Mouse (Mus musculus) liver, embryonic 14.5 days (tissue): ENCODE results near the gene Trip12. TPM values are rescaled to one million over a fixed set of nuclear protein-coding genes. Genes with fewer than 3 reads are reported as not detected.

Experiments
- ATAC-seq: fragments of 200-750 bp; cut with Nextera tagmentation; 2 replicates; pipeline ENCODE4 v1.8.0; 2017; ENCODE audit warnings: moderate number of reproducible peaks, mild to moderate bottlenecking, moderate library complexity; ENCODE audit not compliant: insufficient read depth
- DNase-seq, 3 experiments: peaks; one replicate each; pipeline ENCODE4 v3.0.0-alpha.2; 2012 to 2013; ENCODE audit warnings: low read depth in 3 of 3, low spot score in 3 of 3
- H3K27ac ChIP-seq: fragments of 300-500 bp; sonication (generic); 2 replicates; pipeline ENCODE4 v1.5.1; 2014; ENCODE audit warnings: moderate library complexity, mild to moderate bottlenecking, control low read depth, inconsistent platforms
- H3K27me3 ChIP-seq: fragments of 300-500 bp; sonication (generic); 2 replicates; pipeline ENCODE4 v1.6.1; 2014; ENCODE audit warnings: mild to moderate bottlenecking, low read length, moderate library complexity; ENCODE audit not compliant: control insufficient read depth, insufficient read depth
- H3K36me3 ChIP-seq: fragments of 300-500 bp; sonication (generic); replicated peaks from 2 replicates; pipeline ENCODE4 v1.6.1; 2014; ENCODE audit warnings: low read depth; ENCODE audit not compliant: control insufficient read depth, insufficient read depth
- H3K4me1 ChIP-seq, 2 experiments: fragments of 200-500 bp in 1 of 2; fragments of 300-500 bp in 1 of 2; sonication (generic) in 1 of 2; replicated peaks; 2 replicates each; pipeline ENCODE4 v1.6.1; 2012 to 2014; ENCODE audit warnings: antibody characterized with exemption in 1 of 2, inconsistent platforms in 1 of 2, low read length in 1 of 2; ENCODE audit not compliant: control insufficient read depth in 2 of 2, insufficient read depth in 2 of 2
- H3K4me2 ChIP-seq: fragments of 300-500 bp; sonication (generic); 2 replicates; pipeline ENCODE4 v1.6.1; 2014; ENCODE audit warnings: low read depth, mild to moderate bottlenecking, control low read depth, moderate library complexity
- H3K4me3 ChIP-seq, 2 experiments: fragments of 200-500 bp in 1 of 2; fragments of 300-500 bp in 1 of 2; sonication (generic) in 1 of 2; 2 replicates each; pipeline ENCODE4 v1.5.1; 2012 to 2014; ENCODE audit warnings: low read depth in 2 of 2, low read length in 2 of 2, mild to moderate bottlenecking in 2 of 2, control low read depth in 1 of 2, inconsistent platforms in 1 of 2, moderate library complexity in 1 of 2; ENCODE audit not compliant: insufficient read depth in 1 of 2
- H3K9ac ChIP-seq: fragments of 300-500 bp; sonication (generic); replicated peaks from 2 replicates; pipeline ENCODE4 v1.6.1; 2014; ENCODE audit warnings: mild to moderate bottlenecking, control low read depth, moderate library complexity
- H3K9me3 ChIP-seq: fragments of 300-500 bp; sonication (generic); 2 replicates; pipeline ENCODE4 v1.6.1; 2016; ENCODE audit warnings: low read length, mixed read lengths; ENCODE audit not compliant: control insufficient read depth
- CTCF ChIP-seq: IDR thresholded peaks from 2 replicates; pipeline ENCODE4 v1.5.1; 2016; ENCODE audit warnings: antibody characterized with exemption, low read depth, control low read depth
- EP300 ChIP-seq: IDR thresholded peaks from 2 replicates; pipeline ENCODE4 v1.6.1; 2016; ENCODE audit warnings: antibody characterized with exemption, low read depth
- WGBS: fragments of 180-500 bp; shearing (Covaris S2); extraction: QIAGEN DNeasy Blood & Tissue Kit; methylation state at CpG from one replicate; pipeline ENCODE4 v1.1.7; 2014; ENCODE audit not compliant: insufficient replicate concordance; 5-methylcytosine and 5-hydroxymethylcytosine counted together
- polyA plus RNA-seq, 2 experiments: library from polyadenylated mRNA; depleted of rRNA in 1 of 2; stranded (reverse) in 1 of 2; unstranded in 1 of 2; fragments of >200 nt; fragmentation: Nextera tagmentation in 1 of 2; extraction: Ambion mirVana in 1 of 2; gene quantifications; 2 replicates each; pipeline versions ENCODE4 v1.2.1 to v1.2.3; 2012 to 2014

Gene Trip12
- polyA plus RNA-seq, 2 experiments = 27.9 to 34.5 TPM

GRCm38 (mm10) chr1:84803788-84804187, 36.5 kb downstream of the Trip12 start:
- Histone ChIP-seq H3K4me2 (no peak overlapping the region), H3K9me3 (no peaks in the 10 kb centered on the region), H3K36me3 (no peaks in the 10 kb centered on the region), H3K27me3 (no peaks in the 10 kb centered on the region), H3K4me1 (no peaks in the 10 kb centered on the region), H3K9ac (no peak overlapping the region), H3K27ac (no peak overlapping the region), H3K4me3 (no peak overlapping the region)
- DNase-seq = no peak
- ATAC-seq = no peak
- no peak for TF ChIP-seq EP300
- TF ChIP-seq CTCF = no peak
- 73% methylated on average over 1 of the region's 1 CpGs for WGBS

- Histone ChIP-seq H3K9ac (no peak overlapping the region), H3K4me1 (no peaks in the 10 kb centered on the region), H3K36me3 (peaks cover under 1% of the 10 kb centered on the region; the same call in 1 of the 2 replicates), H3K4me2 (no peak overlapping the region), H3K4me3 (no peak overlapping the region), H3K9me3 (no peaks in the 10 kb centered on the region), H3K27ac (no peak overlapping the region), H3K27me3 (no peaks in the 10 kb centered on the region)
- DNase-seq (no peak), ATAC-seq (no peak)
- TF ChIP-seq CTCF = no peak
Measured at GRCm38 (mm10) chr1:84799166-84799565, 41.1 kb downstream of the Trip12 start.

- no peak overlapping the region for H3K9ac ChIP-seq
- no peak for TF ChIP-seq EP300
- no peak for TF ChIP-seq CTCF
- 86% methylated on average over 7 of the region's 7 CpGs for WGBS
- no peak overlapping the region for H3K27ac ChIP-seq
- no peak overlapping the region for H3K4me3 ChIP-seq
- no peak overlapping the region for H3K4me2 ChIP-seq
- H3K27me3 ChIP-seq = no peaks in the 10 kb centered on the region
- no peaks in the 10 kb centered on the region for H3K4me1 ChIP-seq
- ATAC-seq (no peak), DNase-seq (no peak)
- no peaks in the 10 kb centered on the region for H3K9me3 ChIP-seq
- peaks cover 15% of the 10 kb centered on the region for H3K36me3 ChIP-seq
Measured at GRCm38 (mm10) chr1:84795335-84795734, 45.0 kb downstream of the Trip12 start.

GRCm38 (mm10) chr1:84791393-84791792, 48.9 kb downstream of the Trip12 start:
- peaks cover 16% of the 10 kb centered on the region for H3K36me3 ChIP-seq
- H3K9ac ChIP-seq = no peak overlapping the region
- no peak for TF ChIP-seq CTCF
- TF ChIP-seq EP300 = no peak
- 69% methylated on average over 2 of the region's 2 CpGs for WGBS
- no peak for DNase-seq
- no peak overlapping the region for H3K4me2 ChIP-seq
- no peak overlapping the region for H3K4me3 ChIP-seq
- no peak overlapping the region for H3K27ac ChIP-seq
- ATAC-seq = no peak
- H3K9me3 ChIP-seq = no peaks in the 10 kb centered on the region
- H3K4me1 ChIP-seq = no peaks in the 10 kb centered on the region
- no peaks in the 10 kb centered on the region for H3K27me3 ChIP-seq

GRCm38 (mm10) chr1:84780630-84781029, 59.7 kb downstream of the Trip12 start:
- Histone ChIP-seq H3K4me2 (no peak overlapping the region), H3K9me3 (no peaks in the 10 kb centered on the region), H3K27ac (no peak overlapping the region), H3K36me3 (peaks cover 5% of the 10 kb centered on the region), H3K4me1 (no peaks in the 10 kb centered on the region), H3K9ac (no peak overlapping the region), H3K4me3 (no peak overlapping the region), H3K27me3 (no peaks in the 10 kb centered on the region)
- DNase-seq = no peak
- no peak for ATAC-seq
- TF ChIP-seq EP300 (no peak), CTCF (no peak)
- WGBS = 75% methylated on average over 3 of the region's 3 CpGs
